Mouse (Mus musculus) heart, adult 18-20 months (tissue): ENCODE measurements around the gene Eva1a. TPM values are rescaled to one million over a fixed set of nuclear protein-coding genes. Genes with fewer than 3 reads are reported as not detected.
A peak's percentile ranks its signal among the peaks of the same experiment; 100 is the strongest.

Source experiments
- DNase-seq, 2 experiments: peaks; one replicate each; pipeline ENCODE4 v3.0.0; 2021 to 2022; ENCODE audit warnings: mixed read lengths in 1 of 2
- long read RNA-seq, 2 experiments: library from polyadenylated mRNA; stranded (forward); transcript quantifications; one replicate each; pipeline ENCODE4 v2.0.0; 2021
- total RNA-seq, 2 experiments: library from RNA; stranded (reverse); gene quantifications; 2 replicates each; pipeline ENCODE4 v1.2.3; 2021

Gene Eva1a
- total RNA-seq, result 1 to 10 TPM; 2.0 to 3.7 TPM
- long read RNA-seq, experiment 1, transcript Eva1a-201 (3 exons, 1,773 nt), result major isoform, 5 of 6 reads
- long read RNA-seq, experiment 1, partial matches to known transcripts, result 0 of 6 reads
- long read RNA-seq, experiment 1, other reads (novel, unspliced or antisense), result 1 of 6 reads
- long read RNA-seq, experiment 2, partial matches to known transcripts, result 0 of 2 reads
- long read RNA-seq, experiment 2, other reads (novel, unspliced or antisense), result 0 of 2 reads

DNA sequence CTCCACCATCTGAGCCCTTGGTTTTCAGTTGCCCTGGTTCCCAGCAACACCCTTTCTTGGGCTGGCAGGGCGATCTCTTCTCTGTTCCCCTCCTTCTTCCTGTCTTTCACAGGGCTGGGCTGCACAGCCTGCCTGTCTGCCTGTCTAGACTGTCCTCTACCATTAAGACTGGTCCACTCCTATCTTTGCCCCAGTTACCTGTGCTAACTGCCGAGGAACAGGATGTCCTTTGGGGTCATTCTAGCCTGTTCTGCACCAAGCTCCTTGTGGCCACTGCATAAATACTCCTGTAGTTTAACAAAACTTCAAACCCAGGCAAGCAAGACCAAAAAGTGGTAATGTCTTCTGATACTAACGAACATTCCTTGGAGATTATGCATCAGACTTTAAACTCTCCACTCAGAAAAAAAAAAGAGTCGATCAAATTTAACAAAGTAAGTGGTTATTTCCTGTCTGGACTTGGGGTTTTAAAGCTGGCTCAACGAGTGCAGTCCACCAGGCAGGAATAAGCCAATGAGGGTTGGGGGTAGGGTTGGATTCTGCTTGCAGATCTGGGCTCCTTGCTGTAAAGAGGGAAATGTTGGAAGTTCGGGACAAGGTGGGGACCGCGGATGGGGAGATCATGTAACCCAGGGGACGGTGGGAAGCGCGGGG is at the start of gene Eva1a:
TSS of gene Eva1a (plus strand) at position 210 of the 654 bp plus-strand sequence.
- DNase-seq, result no peak

- no peak for DNase-seq
Measured at GRCm38 (mm10) chr6:82012392-82012791, 28.5 kb upstream of the Eva1a start.

- no peak for DNase-seq
Measured at GRCm38 (mm10) chr6:82021074-82021473, 19.8 kb upstream of the Eva1a start.

DNA sequence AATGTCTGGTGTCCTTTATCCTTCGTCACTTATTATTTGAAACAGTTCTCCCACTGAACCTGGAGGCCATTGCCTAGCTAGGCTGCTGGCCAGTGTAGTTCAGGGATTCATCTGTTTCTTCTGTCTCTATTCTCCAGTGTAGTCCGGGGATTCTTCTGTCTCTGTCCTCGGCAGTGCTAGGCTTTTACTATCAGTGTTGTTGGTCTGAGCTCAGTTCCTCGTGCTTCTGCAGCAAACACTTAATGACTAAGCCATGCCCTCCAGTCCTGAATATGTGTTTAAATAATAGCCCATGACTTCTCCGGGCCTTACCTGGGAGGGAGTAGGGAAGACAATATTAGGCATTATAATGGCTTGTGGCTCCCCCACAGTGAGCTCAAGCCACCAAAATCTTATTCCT is 19.3 kb upstream of the Eva1a start:
- DNase-seq, result no peak

DNA sequence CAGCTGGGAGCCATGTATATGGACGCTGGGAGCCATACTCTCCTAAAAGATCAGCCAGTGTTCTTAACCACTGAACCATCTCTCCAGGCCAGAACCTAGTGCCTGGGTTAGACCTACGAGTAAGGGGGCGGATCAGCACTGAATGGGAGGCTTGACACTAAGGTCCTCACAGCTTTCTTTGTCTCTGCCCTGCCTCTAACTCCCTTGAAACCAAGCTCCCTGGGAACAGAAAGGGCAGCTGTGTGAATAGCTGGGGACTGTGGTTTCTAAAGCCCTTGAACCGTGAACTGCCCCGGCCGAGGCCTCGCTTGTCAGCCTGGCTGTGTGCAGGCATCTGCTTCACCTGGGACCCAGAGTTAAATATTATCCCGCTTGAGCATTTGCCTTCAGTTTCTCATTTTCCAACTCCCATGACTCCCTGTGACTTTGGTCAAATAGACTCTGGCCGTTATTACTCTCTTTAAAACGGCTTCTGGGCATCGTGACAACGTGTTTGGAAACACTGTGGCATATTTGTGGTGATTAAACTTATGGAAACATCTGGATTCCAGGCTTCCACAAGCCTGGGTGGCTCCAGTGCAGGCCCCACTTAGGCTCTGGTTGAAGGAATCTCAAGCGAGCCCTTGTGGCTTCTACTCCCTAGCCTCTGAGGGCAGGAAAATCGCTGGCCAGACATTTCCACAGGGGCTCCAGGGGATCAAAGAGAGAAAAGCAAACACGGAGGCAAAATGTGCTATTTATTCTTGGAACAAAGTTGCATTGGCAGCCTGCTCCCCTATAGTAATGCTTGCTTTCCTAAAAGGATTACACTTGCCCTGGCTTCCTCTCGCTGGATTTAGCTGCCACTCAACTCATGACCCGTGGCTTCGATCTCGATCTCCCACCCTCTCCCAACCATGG is 11.0 kb upstream of the Eva1a start:
- peak; percentile 38 to 52 for DNase-seq

DNA sequence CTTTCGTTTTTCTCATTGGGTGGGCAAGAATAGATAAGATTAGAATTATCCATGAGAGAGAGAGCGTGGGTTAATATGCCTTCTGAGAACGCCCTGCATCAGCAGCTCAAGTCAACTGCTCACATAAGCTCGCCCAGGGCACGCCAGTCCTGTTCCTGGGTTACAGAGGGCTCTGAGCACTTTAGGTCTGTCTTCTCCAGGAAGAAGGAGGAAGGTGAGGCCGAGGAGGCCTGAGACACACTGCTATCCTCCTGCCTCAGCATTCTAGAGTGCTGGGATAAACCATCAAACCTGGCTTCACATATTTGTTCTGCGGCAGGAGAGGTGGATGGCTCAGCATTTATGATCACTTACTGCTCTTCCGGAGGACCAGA is 10.3 kb upstream of the Eva1a start:
- DNase-seq, result no peak

DNA sequence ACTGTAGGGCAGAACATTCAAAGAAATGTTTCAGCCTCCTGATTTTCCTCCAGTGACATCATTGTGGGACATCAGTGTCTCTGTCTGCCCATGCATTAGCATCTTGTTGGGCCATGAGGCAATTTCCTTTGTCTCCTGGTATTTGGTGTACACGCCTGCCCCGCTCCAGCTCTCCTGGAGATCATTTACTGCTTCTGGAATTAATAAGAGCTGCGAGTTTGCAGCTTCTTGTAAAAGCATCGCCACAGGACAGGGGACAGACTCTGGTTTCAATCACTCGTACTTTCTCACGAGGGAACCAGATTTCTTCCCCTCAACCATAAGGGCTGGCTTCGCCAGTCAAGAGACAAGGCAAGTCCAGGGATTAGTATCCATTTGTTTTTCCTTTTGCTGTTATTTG is 3.6 kb upstream of the Eva1a start:
- DNase-seq, result no peak

DNA sequence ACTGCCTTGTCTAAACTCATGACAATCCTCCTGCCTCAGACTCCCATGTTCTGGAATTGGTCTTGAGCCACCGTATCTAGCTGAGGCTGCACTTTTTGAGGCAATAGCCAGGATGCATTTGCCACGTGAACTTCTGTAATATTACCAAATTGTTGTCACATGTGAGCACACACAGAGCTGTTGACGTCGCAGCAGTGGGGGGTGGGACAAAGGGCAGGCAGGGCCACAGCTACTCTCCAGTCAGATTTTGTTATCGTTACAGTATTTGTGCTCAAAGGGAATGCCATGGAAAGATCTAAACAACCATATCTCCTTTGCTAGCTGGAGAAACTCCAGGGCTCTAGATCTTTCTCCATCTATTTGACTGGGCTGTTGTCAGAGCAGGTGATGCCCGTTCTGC is 1.6 kb upstream of the Eva1a start:
- DNase-seq, result no peak

GRCm38 (mm10) chr6:82039968-82040367 is 875 bp upstream of the Eva1a start:
- DNase-seq, result no peak

- DNase-seq, result peak; percentile 32 to 42
Measured at GRCm38 (mm10) chr6:82041488-82042295, 849 bp downstream of the Eva1a start.

- DNase-seq, result peak; percentile 12 to 34
Measured at GRCm38 (mm10) chr6:82042296-82043125, 1.7 kb downstream of the Eva1a start.

GRCm38 (mm10) chr6:82043634-82044033 is 2.8 kb downstream of the Eva1a start:
- no peak for DNase-seq

DNA sequence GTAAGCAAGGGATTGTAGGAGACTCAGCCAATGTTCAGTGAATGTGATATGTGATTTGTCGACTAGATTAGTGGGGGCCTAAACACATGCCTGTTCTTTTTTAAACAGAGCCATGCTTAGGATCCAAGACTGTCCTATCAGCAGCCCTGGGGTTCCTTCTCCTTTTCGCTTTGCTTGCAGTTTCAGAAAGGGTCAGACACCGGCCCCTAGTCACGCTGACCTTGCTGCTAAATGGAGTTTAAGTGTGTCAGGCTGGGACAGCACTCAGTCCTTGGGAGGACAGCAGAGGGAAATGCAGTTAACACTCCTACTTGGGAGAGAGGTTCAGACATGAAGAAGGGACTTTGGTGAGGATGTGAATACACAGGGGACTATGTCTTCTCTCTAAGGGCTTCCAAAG is 3.7 kb downstream of the Eva1a start:
- no peak for DNase-seq

DNA sequence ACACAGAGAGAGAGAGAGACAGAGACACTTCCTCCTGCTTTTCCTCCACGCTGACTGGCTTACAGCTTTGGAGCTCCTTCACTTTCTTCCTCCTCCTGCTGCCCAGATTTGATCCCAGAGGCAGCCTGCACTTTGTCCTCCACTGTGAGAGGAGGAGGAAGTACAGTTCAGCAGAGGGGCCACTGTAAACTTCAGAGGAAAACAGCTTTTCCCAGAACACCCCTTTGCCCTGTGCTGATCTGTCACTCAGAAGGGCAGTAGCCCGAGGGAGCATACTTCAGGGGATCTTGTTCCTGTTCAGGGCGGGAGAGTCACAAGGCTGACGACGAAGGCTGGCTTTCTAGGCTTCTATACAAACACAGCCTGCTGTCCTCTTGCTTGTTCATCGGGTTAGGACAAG is 7.1 kb downstream of the Eva1a start:
- DNase-seq, result no peak

- DNase-seq, result no peak
Measured at GRCm38 (mm10) chr6:82050201-82050600, 9.4 kb downstream of the Eva1a start.

- DNase-seq, result peak in 1 of 2 experiments; percentile 18
Measured at GRCm38 (mm10) chr6:82051569-82051968, 10.7 kb downstream of the Eva1a start.

DNA sequence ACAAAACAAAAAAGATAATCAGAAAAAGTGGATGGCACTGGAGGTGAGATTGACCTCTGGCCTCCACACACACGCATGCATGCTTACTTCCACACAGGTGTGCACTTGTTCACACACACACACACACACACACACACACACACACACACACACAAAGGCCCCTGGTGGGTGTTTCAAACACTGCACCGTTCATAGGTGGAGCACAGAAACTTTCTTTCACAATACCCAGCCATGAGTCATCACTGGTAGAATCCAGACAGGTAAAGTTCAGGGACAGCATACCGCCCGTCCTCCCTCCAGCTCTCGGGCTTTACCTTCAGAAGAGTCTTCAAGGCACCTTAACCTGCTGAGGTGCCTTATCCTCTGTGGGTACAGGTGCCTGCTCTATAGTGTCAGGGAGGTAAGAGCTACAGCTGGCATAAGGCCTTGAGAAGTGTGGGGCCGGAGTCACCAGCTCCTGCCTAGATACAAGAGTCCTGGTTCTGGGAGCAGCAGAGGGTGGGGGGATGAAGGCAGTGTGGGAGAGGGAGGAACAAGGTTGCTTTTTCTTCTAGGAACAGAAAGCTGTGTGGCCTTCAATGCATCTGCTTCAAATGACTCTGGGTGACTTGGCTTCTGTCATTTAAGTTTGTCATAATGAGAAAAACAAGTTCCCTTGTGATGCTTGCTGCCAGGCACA is 11.3 kb downstream of the Eva1a start:
- no peak for DNase-seq

DNA sequence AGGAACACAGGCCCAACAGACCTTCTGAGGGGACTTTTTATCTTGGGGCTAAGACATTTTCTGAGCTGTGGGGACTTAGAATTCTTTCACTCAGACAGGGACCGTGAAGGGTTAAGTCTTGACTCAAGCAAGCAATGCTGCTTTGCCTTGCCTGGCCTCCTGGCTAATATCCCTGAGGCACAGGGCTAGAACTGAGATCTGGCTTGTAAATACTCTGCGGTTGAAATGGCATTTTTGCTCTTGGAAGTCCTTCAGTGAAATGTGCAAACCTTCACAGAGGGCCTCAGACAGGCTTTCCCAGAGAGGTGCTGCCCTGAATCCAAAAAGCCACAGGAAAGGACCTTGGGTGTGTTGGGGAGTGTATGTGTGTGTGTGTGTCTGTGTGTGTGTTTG is 11.9 kb downstream of the Eva1a start:
- DNase-seq, result no peak

DNA sequence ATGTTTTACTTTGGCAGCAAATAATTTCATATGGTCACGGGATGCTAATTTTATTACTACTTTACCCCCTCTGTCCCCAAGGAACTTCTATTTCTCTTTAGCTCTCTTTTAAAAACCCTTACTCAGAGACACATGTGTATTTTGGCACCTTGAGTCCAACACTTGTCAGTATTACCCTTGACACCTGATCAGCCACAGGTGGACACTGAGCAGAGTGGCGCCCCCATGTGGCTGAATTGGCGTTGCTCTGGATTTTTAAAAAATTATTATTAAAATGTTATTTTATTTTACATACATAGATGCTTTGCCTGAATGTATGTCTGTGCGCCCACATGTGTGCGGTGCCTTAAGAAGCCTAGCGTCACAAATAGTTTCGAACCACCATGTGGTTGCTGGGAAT is 14.0 kb downstream of the Eva1a start:
- DNase-seq, result no peak

GRCm38 (mm10) chr6:82059896-82060295 is 19.1 kb downstream of the Eva1a start:
- no peak for DNase-seq

DNA sequence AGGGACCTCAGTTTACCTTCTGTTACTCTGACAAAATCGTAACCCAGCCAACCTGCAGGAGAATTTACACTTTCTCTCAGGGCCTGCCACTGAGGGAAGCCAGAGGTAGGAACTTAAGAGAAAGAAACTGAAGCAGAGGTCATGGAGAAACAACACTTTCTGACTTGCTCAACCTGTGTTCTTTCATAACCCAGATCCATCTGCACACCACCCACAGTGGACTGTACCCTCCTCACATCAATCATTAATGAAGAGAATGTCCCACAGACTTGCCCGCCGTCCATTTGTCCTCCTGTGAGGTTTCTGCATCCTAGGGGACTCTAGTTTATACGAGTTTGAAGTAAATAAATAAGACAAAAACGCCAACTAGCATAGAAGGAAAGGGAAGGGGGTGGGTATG is 24.4 kb downstream of the Eva1a start:
- DNase-seq, result no peak
